Comparison of ENCODE assay signal across 8 mouse cellular contexts in genomic region chr7:17060031-17060781, GRCm38 (mm10). TPM values are rescaled to one million over a fixed set of nuclear protein-coding genes. Genes with fewer than 3 reads are reported as not detected.
A peak's percentile ranks its signal among the peaks of the same experiment; 100 is the strongest.
DNase-seq lines count a peak whose midpoint lies in the region; ATAC-seq and TF ChIP-seq lines count a peak whose summit lies in the region.

No protein-coding gene starts in this region.

- peak overlapping the region; percentile 92 for H3K27ac ChIP-seq in forebrain, embryonic 12.5 days
- H3K27ac ChIP-seq in heart, embryonic 16.5 days (ENCODE audit: low read length), result peak overlapping the region; percentile 100
- H3K27ac ChIP-seq in liver, postnatal 0 days (ENCODE audit: low read depth), result peak overlapping the region; percentile 100
- no peak overlapping the region for H3K27ac ChIP-seq in thymus, adult 2 months (ENCODE audit: control insufficient read depth, insufficient read depth, low read length)

- peak overlapping the region; percentile 4; the same call in 1 of the 2 replicates for H3K4me3 ChIP-seq in forebrain, embryonic 12.5 days (replicated peaks)
- peak overlapping the region; percentile 71 for H3K4me3 ChIP-seq in heart, embryonic 16.5 days (ENCODE audit: low read length)
- H3K4me3 ChIP-seq in liver, postnatal 0 days (ENCODE audit: low read depth, low read length), result peak overlapping the region; percentile 47
- no peak overlapping the region for H3K4me3 ChIP-seq in thymus, adult 2 months (ENCODE audit: control insufficient read depth, insufficient read depth, low read length)

- TF ChIP-seq EP300 in liver, postnatal 0 days (IDR thresholded peaks at IDR 0.05; ENCODE audit: low read depth), result peak; percentile 85

- peaks cover 73% of the 10 kb centered on the region for H3K4me1 ChIP-seq in forebrain, embryonic 12.5 days
- H3K4me1 ChIP-seq in heart, embryonic 16.5 days (ENCODE audit: control insufficient read depth, insufficient read depth, low read length), result peaks cover 47% of the 10 kb centered on the region
- H3K4me1 ChIP-seq in liver, postnatal 0 days (ENCODE audit: insufficient read depth), result peaks cover 77% of the 10 kb centered on the region
- peaks cover 48% of the 10 kb centered on the region for H3K4me1 ChIP-seq in thymus, adult 2 months (replicated peaks; ENCODE audit: control insufficient read depth, insufficient read depth, low read length)

- H3K27me3 ChIP-seq in forebrain, embryonic 12.5 days, result peaks cover 19% of the 10 kb centered on the region
- no peaks in the 10 kb centered on the region for H3K27me3 ChIP-seq in heart, embryonic 16.5 days (ENCODE audit: control insufficient read depth, insufficient read depth, low read length)
- H3K27me3 ChIP-seq in liver, postnatal 0 days (ENCODE audit: insufficient read depth, low read length), result no peaks in the 10 kb centered on the region
- H3K27me3 ChIP-seq in thymus, adult 2 months (ENCODE audit: control insufficient read depth, insufficient read depth, low read length), result no peaks in the 10 kb centered on the region

- H3K9ac ChIP-seq in forebrain, embryonic 12.5 days, result 0 out of 2 replicates have a peak overlapping the region, but pooled peaks have one; percentile 12
- H3K9ac ChIP-seq in heart, embryonic 16.5 days (ENCODE audit: low read length), result peak overlapping the region; percentile 87
- peak overlapping the region; percentile 77 for H3K9ac ChIP-seq in liver, postnatal 0 days (replicated peaks)

- WGBS in forebrain, embryonic 12.5 days, result 41% methylated on average over 9 of the region's 9 CpGs
- 13% methylated on average over 9 of the region's 9 CpGs for WGBS in heart, embryonic 16.5 days
- WGBS in liver, postnatal 0 days (ENCODE audit: insufficient replicate concordance), result 12% methylated on average over 8 of the region's 9 CpGs
- WGBS in thymus, adult 2 months, result 11% methylated on average over 9 of the region's 9 CpGs

- DNase-seq in layer of hippocampus, adult 11-12 months (ENCODE audit: low spot score), result peak; percentile 91
- no peak for DNase-seq in layer of hippocampus, adult 9-10 months (ENCODE audit: low spot score)
- peak; percentile 96 for DNase-seq in kidney, postnatal 4 days
- peak; percentile 97 for DNase-seq in liver, postnatal 0 days
- DNase-seq in ovary, adult 18-20 months (ENCODE audit: low spot score), result peak; percentile 82
- peak; percentile 13 for DNase-seq in thymus, adult 2 months

- no peaks in the 10 kb centered on the region for H3K36me3 ChIP-seq in forebrain, embryonic 12.5 days (replicated peaks)
- H3K36me3 ChIP-seq in heart, embryonic 16.5 days (ENCODE audit: control insufficient read depth, insufficient read depth), result peaks cover 6% of the 10 kb centered on the region
- peaks cover 3% of the 10 kb centered on the region; the same call in 1 of the 2 replicates for H3K36me3 ChIP-seq in liver, postnatal 0 days (replicated peaks; ENCODE audit: insufficient read depth, low read length)
- no peaks in the 10 kb centered on the region for H3K36me3 ChIP-seq in thymus, adult 2 months (ENCODE audit: control insufficient read depth, insufficient read depth, low read length)

- peak; percentile 48; the same call in 1 of the 2 replicates for ATAC-seq in forebrain, embryonic 12.5 days (ENCODE audit: low FRiP score)
- peak; percentile 47 for ATAC-seq in heart, embryonic 16.5 days (replicated peaks; ENCODE audit: extremely low read depth, insufficient read depth, low FRiP score)
- ATAC-seq in liver, postnatal 0 days, result peak; percentile 55

- peak overlapping the region; percentile 67 for H3K4me2 ChIP-seq in forebrain, embryonic 12.5 days
- peak overlapping the region; percentile 96 for H3K4me2 ChIP-seq in heart, embryonic 16.5 days (ENCODE audit: low read depth, low read length)
- H3K4me2 ChIP-seq in liver, postnatal 0 days (ENCODE audit: low read depth, low read length), result peak overlapping the region; percentile 94

- TF ChIP-seq CTCF in liver, postnatal 0 days (IDR thresholded peaks at IDR 0.05; ENCODE audit: low read depth), result no peak
- no peak for TF ChIP-seq CTCF in thymus, adult 2 months (IDR thresholded peaks at IDR 0.05; ENCODE audit: borderline replicate concordance, control insufficient read depth, extremely low read depth, insufficient read depth, low read length, poor library complexity)

- no peaks in the 10 kb centered on the region for H3K9me3 ChIP-seq in forebrain, embryonic 12.5 days
- no peaks in the 10 kb centered on the region for H3K9me3 ChIP-seq in heart, embryonic 16.5 days (replicated peaks; ENCODE audit: control insufficient read depth, low read length)
- no peaks in the 10 kb centered on the region for H3K9me3 ChIP-seq in liver, postnatal 0 days (ENCODE audit: low read length)

- no peak for TF ChIP-seq POLR2A in thymus, adult 2 months (IDR thresholded peaks at IDR 0.05; ENCODE audit: control insufficient read depth, extremely low read depth, insufficient read depth, low read length, poor library complexity)

RNA-seq across cellular contexts. Expression of gene Hif3a, which starts 2.0 kb away (rescaled TPM):
- polyA plus RNA-seq in forebrain, embryonic 12.5 days (2016; fragmentation: Nextera tagmentation; extraction: Ambion mirVana), result 8.7 and 9.9 TPM in 2 replicates
- polyA plus RNA-seq in heart, embryonic 16.5 days (2015; fragmentation: Nextera tagmentation; extraction: Ambion mirVana), result 36.3 and 43.4 TPM in 2 replicates
- 2.6 and 3.9 TPM in 2 replicates for polyA plus RNA-seq in liver, postnatal 0 days (2015; fragmentation: Nextera tagmentation; extraction: Ambion mirVana)
- polyA plus RNA-seq in thymus, adult 2 months (2012; rRNA removed), result 2.8 and 8.9 TPM in 2 replicates

RNA-seq across cellular contexts. Expression of gene Psg16, which starts 13.6 kb away (rescaled TPM):
- 0.26 and 0.27 TPM in 2 replicates for polyA plus RNA-seq in forebrain, embryonic 12.5 days (2016; fragmentation: Nextera tagmentation; extraction: Ambion mirVana)
- polyA plus RNA-seq in heart, embryonic 16.5 days (2015; fragmentation: Nextera tagmentation; extraction: Ambion mirVana), result 0.17 and 0.22 TPM in 2 replicates
- polyA plus RNA-seq in liver, postnatal 0 days (2015; fragmentation: Nextera tagmentation; extraction: Ambion mirVana), result 0.54 and 0.69 TPM in 2 replicates
- not detected in 2 replicates for polyA plus RNA-seq in thymus, adult 2 months (2012; rRNA removed)

RNA-seq across cellular contexts. Expression of gene Ppp5c, which starts 32.5 kb away (rescaled TPM):
- 107 and 112 TPM in 2 replicates for polyA plus RNA-seq in forebrain, embryonic 12.5 days (2016; fragmentation: Nextera tagmentation; extraction: Ambion mirVana)
- polyA plus RNA-seq in heart, embryonic 16.5 days (2015; fragmentation: Nextera tagmentation; extraction: Ambion mirVana), result 105 and 108 TPM in 2 replicates
- 26.9 and 32.1 TPM in 2 replicates for polyA plus RNA-seq in liver, postnatal 0 days (2015; fragmentation: Nextera tagmentation; extraction: Ambion mirVana)
- 359 and 363 TPM in 2 replicates for polyA plus RNA-seq in thymus, adult 2 months (2012; rRNA removed)

Comparison
In these comparisons a context has a peak if more than half of its experiments do, and no peak if none do; other contexts are left out.
1. H3K9ac ChIP-seq: peak in every context shown above with its lines; median percentile 87 in heart, embryonic 16.5 days; 77 in liver, postnatal 0 days; 12 in forebrain, embryonic 12.5 days.